Mouse (Mus musculus) liver, embryonic 15.5 days (tissue): ENCODE measurements around the gene Pdpn. TPM values are rescaled to one million over a fixed set of nuclear protein-coding genes. Genes with fewer than 3 reads are reported as not detected.
A peak's percentile ranks its signal among the peaks of the same experiment; 100 is the strongest.

Source experiments
- ATAC-seq: fragments of 200-750 bp; cut with Nextera tagmentation; 2 replicates; pipeline ENCODE4 v1.8.0; 2017; ENCODE audit warnings: moderate number of reproducible peaks, mild to moderate bottlenecking, moderate library complexity; ENCODE audit not compliant: insufficient read depth
- H3K27ac ChIP-seq: fragments of 300-500 bp; sonication (generic); replicated peaks from 2 replicates; pipeline ENCODE4 v1.5.1; 2015; ENCODE audit warnings: mild to moderate bottlenecking, inconsistent platforms
- H3K27me3 ChIP-seq: fragments of 300-500 bp; sonication (generic); 2 replicates; pipeline ENCODE4 v1.6.1; 2015; ENCODE audit warnings: mild to moderate bottlenecking, inconsistent platforms
- H3K36me3 ChIP-seq: fragments of 300-500 bp; sonication (generic); replicated peaks from 2 replicates; pipeline ENCODE4 v1.6.1; 2015; ENCODE audit warnings: moderate library complexity, mild to moderate bottlenecking, inconsistent platforms
- H3K4me1 ChIP-seq: fragments of 300-500 bp; sonication (generic); replicated peaks from 2 replicates; pipeline ENCODE4 v1.6.1; 2015; ENCODE audit warnings: inconsistent platforms
- H3K4me2 ChIP-seq: fragments of 300-500 bp; sonication (generic); 2 replicates; pipeline ENCODE4 v1.6.1; 2015; ENCODE audit warnings: moderate library complexity, mild to moderate bottlenecking, inconsistent platforms
- H3K4me3 ChIP-seq: fragments of 300-500 bp; sonication (generic); replicated peaks from 2 replicates; pipeline ENCODE4 v1.5.1; 2015; ENCODE audit warnings: mild to moderate bottlenecking, inconsistent platforms
- H3K9ac ChIP-seq: fragments of 300-500 bp; sonication (generic); 2 replicates; pipeline ENCODE4 v1.6.1; 2015; ENCODE audit warnings: moderate library complexity, mild to moderate bottlenecking, inconsistent platforms
- H3K9me3 ChIP-seq: fragments of 300-500 bp; sonication (generic); replicated peaks from 2 replicates; pipeline ENCODE4 v1.6.1; 2016; ENCODE audit warnings: inconsistent platforms
- WGBS: fragments of 180-500 bp; shearing (Covaris S2); methylation state at CpG from one replicate; pipeline ENCODE4 v1.1.7; 2015; ENCODE audit warnings: mixed read lengths; ENCODE audit not compliant: insufficient replicate concordance; 5-methylcytosine and 5-hydroxymethylcytosine counted together
- polyA plus RNA-seq: library from polyadenylated mRNA; unstranded; fragments of >200 nt; fragmentation: Nextera tagmentation; extraction: Ambion mirVana; gene quantifications from 2 replicates; pipeline ENCODE4 v1.2.1, GENCODE M21; 2015

Pdpn gene
- polyA plus RNA-seq, 1 experiment from 2014 or later: 1.8 TPM

- Histone ChIP-seq H3K27me3 (no peaks in the 10 kb centered on the region), H3K36me3 (no peaks in the 10 kb centered on the region), H3K4me2 (no peak overlapping the region), H3K4me1 (peaks cover 5% of the 10 kb centered on the region; the same call in 1 of the 2 replicates), H3K27ac (peak overlapping the region; percentile 24; the same call in 1 of the 2 replicates), H3K9me3 (peaks cover under 1% of the 10 kb centered on the region; the same call in 1 of the 2 replicates), H3K9ac (no peak overlapping the region), H3K4me3 (no peak overlapping the region)
- WGBS: 43% methylated on average over 9 of the region's 9 CpGs
- ATAC-seq: peak; percentile 40; the same call in 1 of the 2 replicates
These were observed 59.7 kb downstream of the Pdpn start for GRCm38 (mm10) chr4:143239615-143240201.

GRCm38 (mm10) chr4:143239117-143239516 lies 60.2 kb downstream of the Pdpn start:
- Histone ChIP-seq H3K36me3 (no peaks in the 10 kb centered on the region), H3K27me3 (no peaks in the 10 kb centered on the region), H3K4me1 (peaks cover 5% of the 10 kb centered on the region; the same call in 1 of the 2 replicates), H3K4me2 (no peak overlapping the region), H3K9me3 (peaks cover 4% of the 10 kb centered on the region; the same call in 1 of the 2 replicates), H3K4me3 (no peak overlapping the region), H3K27ac (peak overlapping the region; percentile 24; the same call in 1 of the 2 replicates), H3K9ac (no peak overlapping the region)
- WGBS: 60% methylated on average over 5 of the region's 5 CpGs
- peak; percentile 34; the same call in 1 of the 2 replicates for ATAC-seq

- Histone ChIP-seq H3K36me3 (no peaks in the 10 kb centered on the region), H3K4me3 (peak overlapping the region; percentile 28), H3K27me3 (no peaks in the 10 kb centered on the region), H3K4me2 (peak overlapping the region; percentile 55), H3K9me3 (peaks cover 4% of the 10 kb centered on the region; the same call in 1 of the 2 replicates), H3K27ac (0 out of 2 replicates have a peak overlapping the region, but pooled peaks have one; percentile 24), H3K4me1 (peaks cover 5% of the 10 kb centered on the region; the same call in 1 of the 2 replicates), H3K9ac (no peak overlapping the region)
- WGBS: 21% methylated on average over 23 of the region's 23 CpGs
- no peak for ATAC-seq
These were observed 60.9 kb downstream of the Pdpn start for GRCm38 (mm10) chr4:143238241-143239031.

GRCm38 (mm10) chr4:143231790-143232422 lies 67.5 kb downstream of the Pdpn start:
- Histone ChIP-seq H3K4me3 (no peak overlapping the region), H3K9me3 (peaks cover 4% of the 10 kb centered on the region; the same call in 1 of the 2 replicates), H3K36me3 (no peaks in the 10 kb centered on the region), H3K4me2 (no peak overlapping the region), H3K4me1 (no peaks in the 10 kb centered on the region), H3K27me3 (no peaks in the 10 kb centered on the region), H3K9ac (no peak overlapping the region), H3K27ac (no peak overlapping the region)
- WGBS: 69% methylated on average over 10 of the region's 10 CpGs
- no peak for ATAC-seq

GRCm38 (mm10) chr4:143231110-143231509 lies 68.3 kb downstream of the Pdpn start:
- 72% methylated on average over 3 of the region's 3 CpGs for WGBS
- Histone ChIP-seq H3K4me3 (no peak overlapping the region), H3K9me3 (peaks cover 4% of the 10 kb centered on the region; the same call in 1 of the 2 replicates), H3K27me3 (no peaks in the 10 kb centered on the region), H3K4me2 (no peak overlapping the region), H3K27ac (no peak overlapping the region), H3K9ac (no peak overlapping the region), H3K36me3 (no peaks in the 10 kb centered on the region), H3K4me1 (no peaks in the 10 kb centered on the region)
- ATAC-seq: no peak

GRCm38 (mm10) chr4:143227976-143228375 lies 71.4 kb downstream of the Pdpn start:
- no peak for ATAC-seq
- H3K4me3 ChIP-seq: no peak overlapping the region

GRCm38 (mm10) chr4:143225886-143226285 lies 73.5 kb downstream of the Pdpn start:
- H3K36me3 ChIP-seq: no peaks in the 10 kb centered on the region
- 55% methylated on average over 9 of the region's 9 CpGs for WGBS

More at GRCm38 (mm10) chr4:143227976-143228375, 71.4 kb downstream of the Pdpn start:
- H3K36me3 ChIP-seq: no peaks in the 10 kb centered on the region
- no peaks in the 10 kb centered on the region for H3K27me3 ChIP-seq
- no peaks in the 10 kb centered on the region for H3K4me1 ChIP-seq
- no peak overlapping the region for H3K9ac ChIP-seq
- WGBS: 53% methylated on average over 5 of the region's 5 CpGs
- no peaks in the 10 kb centered on the region for H3K9me3 ChIP-seq
- no peak overlapping the region for H3K27ac ChIP-seq
- no peak overlapping the region for H3K4me2 ChIP-seq

GRCm38 (mm10) chr4:143219316-143219751 lies 80.0 kb downstream of the Pdpn start:
- ATAC-seq: no peak
- Histone ChIP-seq H3K36me3 (no peaks in the 10 kb centered on the region), H3K9ac (no peak overlapping the region), H3K4me2 (no peak overlapping the region), H3K9me3 (no peaks in the 10 kb centered on the region), H3K4me1 (no peaks in the 10 kb centered on the region), H3K27ac (no peak overlapping the region), H3K4me3 (no peak overlapping the region), H3K27me3 (no peaks in the 10 kb centered on the region)
- WGBS: 27% methylated on average over 9 of the region's 9 CpGs

More at GRCm38 (mm10) chr4:143225886-143226285, 73.5 kb downstream of the Pdpn start:
- Histone ChIP-seq H3K27me3 (no peaks in the 10 kb centered on the region), H3K9ac (no peak overlapping the region), H3K4me2 (no peak overlapping the region), H3K4me3 (no peak overlapping the region), H3K9me3 (no peaks in the 10 kb centered on the region), H3K4me1 (no peaks in the 10 kb centered on the region), H3K27ac (no peak overlapping the region)
- no peak for ATAC-seq

GRCm38 (mm10) chr4:143218858-143219257 lies 80.5 kb downstream of the Pdpn start:
- WGBS: 40% methylated on average over 2 of the region's 2 CpGs
- ATAC-seq: no peak
- no peak overlapping the region for H3K9ac ChIP-seq
- no peak overlapping the region for H3K27ac ChIP-seq
- H3K4me3 ChIP-seq: no peak overlapping the region
- H3K36me3 ChIP-seq: no peaks in the 10 kb centered on the region
- H3K9me3 ChIP-seq: no peaks in the 10 kb centered on the region
- no peaks in the 10 kb centered on the region for H3K27me3 ChIP-seq
- no peaks in the 10 kb centered on the region for H3K4me1 ChIP-seq
- no peak overlapping the region for H3K4me2 ChIP-seq
